Mouse (Mus musculus) kidney, postnatal 36 days (tissue): Measurements from ENCODE around the gene Rmdn2.

Experiments
- DNase-seq, 2 experiments: peaks; one replicate each; pipeline ENCODE4 v3.0.0; 2021 to 2022; ENCODE audit warnings: mixed read lengths in 2 of 2

Gene Rmdn2

GRCm38 (mm10) chr17:79618455-79618854 is 6.8 kb downstream of the Rmdn2 start:
- DNase-seq, result no peak

GRCm38 (mm10) chr17:79618984-79619383 is 7.3 kb downstream of the Rmdn2 start:
- DNase-seq, result no peak

DNA sequence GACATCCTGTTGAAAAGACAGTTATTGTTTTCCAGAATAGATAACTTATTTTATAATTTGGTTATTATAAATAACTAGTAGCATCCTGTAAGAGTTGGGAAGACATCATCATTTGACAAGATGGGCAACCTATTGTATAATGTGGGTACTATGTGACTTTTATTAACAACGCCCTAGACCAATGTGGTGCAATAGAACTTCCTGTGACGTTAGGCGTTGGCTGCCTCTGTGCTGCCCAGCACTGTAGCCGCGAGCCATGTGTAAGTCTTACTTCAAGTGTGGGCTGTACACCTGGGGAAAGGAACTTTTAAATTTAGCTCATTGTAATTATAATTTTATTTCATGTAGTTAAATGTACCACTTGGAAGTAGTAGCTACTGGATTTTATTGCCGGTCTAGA is 10.4 kb downstream of the Rmdn2 start:
- DNase-seq, result no peak

- no peak for DNase-seq
Observed at GRCm38 (mm10) chr17:79622574-79622973, 10.9 kb downstream of the Rmdn2 start.

DNA sequence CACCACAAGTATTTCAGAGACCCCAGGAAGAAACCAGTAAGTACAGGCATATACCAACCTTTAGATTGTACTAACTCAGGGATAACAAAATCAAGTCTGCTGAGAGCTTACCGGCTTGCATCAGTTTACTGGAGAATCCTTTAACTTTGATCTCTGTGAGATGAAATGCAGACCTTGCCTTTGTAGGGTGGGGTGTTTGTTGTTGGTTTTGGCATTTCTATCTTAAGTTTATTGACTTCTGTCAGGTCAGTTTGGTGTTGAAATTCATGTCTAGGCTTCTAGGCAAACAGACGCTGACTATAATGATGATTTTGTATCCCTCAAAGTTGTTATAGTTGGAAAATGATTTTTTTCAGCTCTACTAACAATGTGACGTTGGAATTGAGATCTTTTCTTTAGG is 12.2 kb downstream of the Rmdn2 start:
- DNase-seq, result no peak

DNA sequence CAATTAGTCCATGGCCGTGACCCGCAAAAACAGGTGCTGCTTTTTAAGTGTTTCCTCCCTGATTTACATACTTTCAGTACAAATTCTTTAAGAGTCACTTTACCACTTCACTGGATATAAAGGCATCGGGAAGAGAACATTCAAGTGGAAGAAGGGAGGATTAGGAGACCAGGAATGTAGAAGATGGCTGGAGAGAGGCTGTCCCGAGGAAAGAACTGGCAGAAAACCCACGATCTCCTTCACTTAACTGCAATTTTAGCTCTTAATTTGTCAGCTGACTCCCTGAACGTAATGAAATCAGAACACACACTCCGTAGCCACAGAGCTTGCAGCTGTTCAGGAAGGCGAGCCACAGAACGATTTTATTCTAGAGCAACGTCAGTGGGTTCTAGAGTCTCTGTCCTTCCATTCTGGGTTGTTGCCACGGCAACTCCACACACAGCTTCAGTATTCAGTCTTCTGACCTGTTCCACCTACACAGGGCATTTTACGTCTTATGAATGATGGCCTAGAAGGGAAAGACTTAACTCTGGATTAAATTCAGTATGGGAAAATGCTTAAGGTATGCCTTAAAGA is 14.7 kb downstream of the Rmdn2 start:
- DNase-seq, result no peak

DNA sequence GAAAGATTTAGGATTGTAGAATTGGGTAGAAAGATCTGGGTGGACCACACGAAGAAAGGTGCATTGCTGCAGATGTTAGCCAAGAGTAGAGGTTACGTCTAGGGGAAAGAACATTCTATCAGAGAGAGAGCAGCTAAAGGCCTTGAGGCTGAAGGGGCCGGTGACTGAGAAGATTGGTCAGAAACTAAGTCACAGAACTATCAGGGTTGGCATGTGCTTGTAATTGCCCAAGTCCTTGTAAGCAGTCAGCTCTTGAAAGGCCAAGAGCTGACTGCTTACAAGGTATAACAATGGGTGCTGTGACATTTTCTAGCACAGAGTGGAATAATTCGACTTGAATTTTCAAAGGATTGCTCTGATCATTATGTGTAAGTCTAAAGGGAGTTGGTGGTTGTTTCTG is 38.2 kb downstream of the Rmdn2 start:
- no peak for DNase-seq

DNA sequence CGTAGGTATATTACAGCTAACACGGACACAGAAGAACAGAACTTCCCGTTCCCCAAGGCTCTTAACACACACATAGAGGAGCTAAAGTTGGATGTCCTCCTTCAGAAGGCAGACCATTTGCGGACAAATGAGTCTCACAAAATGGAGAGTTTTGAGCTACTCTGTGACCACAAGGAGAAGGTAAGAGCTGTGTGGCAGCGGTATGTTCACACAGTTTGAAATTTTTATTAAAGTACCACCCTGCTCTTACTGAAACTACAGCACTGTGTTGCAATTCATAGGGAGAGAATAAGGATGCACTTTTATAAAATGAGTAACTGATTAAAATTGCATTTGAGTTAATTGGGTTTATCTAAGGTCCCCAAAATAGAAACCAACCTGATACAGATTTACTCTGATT is 38.6 kb downstream of the Rmdn2 start:
- DNase-seq, result no peak

- DNase-seq, result no peak
Observed at GRCm38 (mm10) chr17:79653171-79653570, 41.5 kb downstream of the Rmdn2 start.

DNA sequence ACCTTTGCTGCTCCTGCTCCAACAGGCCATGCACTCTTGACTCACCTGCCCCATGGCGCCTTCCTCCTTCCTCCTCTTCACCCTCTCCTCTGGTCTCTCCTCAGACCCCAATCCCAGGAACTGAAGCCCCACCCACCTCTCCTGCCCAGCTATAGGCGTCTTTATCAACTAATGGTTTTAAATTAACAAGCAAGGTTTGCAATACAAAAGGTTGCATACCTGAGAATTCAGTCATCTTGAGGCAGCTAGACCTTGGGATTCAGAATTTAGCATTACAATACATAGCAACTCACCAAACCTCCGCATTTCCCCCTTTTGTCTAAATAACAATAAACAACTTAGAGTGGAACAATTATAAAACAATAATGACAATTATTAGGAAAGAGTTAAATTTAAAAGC is 42.5 kb downstream of the Rmdn2 start:
- DNase-seq, result no peak

- peak; percentile 2 to 7 for DNase-seq
Observed at GRCm38 (mm10) chr17:79657785-79658184, 46.1 kb downstream of the Rmdn2 start.

DNA sequence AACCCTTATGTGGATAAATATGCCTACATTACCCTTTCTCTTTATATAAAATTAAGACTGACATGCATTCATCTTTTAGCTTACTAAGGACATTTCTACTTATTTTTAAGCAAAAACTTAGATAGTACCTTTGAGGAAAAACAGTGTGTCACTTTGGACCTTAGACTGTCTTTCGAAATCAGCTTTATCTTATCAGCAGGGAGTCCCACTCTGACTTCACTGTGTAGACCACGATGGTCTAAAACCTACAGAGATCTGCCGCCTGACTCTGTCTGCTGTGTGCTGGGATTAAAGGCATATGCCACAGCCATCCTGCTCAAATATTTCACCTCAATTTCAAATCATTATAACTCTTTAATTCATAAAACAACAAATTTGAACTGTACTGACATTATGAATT is 46.8 kb downstream of the Rmdn2 start:
- DNase-seq, result no peak

GRCm38 (mm10) chr17:79658863-79659262 is 47.2 kb downstream of the Rmdn2 start:
- DNase-seq, result no peak

GRCm38 (mm10) chr17:79661387-79661786 is 49.7 kb downstream of the Rmdn2 start:
- peak; percentile 61 to 84 for DNase-seq

- no peak for DNase-seq
Observed at GRCm38 (mm10) chr17:79661848-79662247, 50.2 kb downstream of the Rmdn2 start.

DNA sequence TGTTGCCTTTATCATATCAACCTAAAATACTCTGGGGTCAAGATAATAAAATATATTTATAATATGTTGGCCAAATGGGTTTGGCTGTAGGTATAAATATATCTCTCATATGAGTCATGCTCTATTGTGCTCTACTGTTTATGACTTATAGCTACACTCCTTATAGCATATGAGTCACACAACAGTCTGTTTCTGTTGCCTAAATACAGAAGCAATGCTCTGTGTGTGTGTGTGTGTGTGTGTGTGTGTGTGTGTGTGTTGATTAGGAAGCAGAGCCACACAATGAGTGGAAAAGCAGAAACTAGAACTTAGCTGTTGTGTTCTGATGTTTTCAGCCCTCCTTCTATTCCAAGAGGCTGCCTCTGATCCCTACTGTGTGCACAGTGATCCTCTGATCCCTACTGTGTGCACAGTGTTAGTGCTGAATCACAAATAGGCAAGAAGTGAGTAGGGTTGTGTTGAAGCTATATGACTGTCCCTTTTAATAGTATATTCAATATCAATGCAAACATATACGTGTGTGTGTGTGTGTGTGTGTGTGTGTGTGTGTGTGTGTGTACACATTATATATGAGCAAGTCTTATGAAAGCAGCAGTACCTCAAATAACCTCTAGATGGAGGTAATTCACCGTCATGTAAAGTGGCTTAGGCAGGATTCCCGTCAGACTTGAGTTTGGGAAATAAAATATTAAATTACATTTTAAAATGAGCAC is 51.9 kb downstream of the Rmdn2 start:
- peak in 1 of 2 experiments; percentile 36 for DNase-seq

DNA sequence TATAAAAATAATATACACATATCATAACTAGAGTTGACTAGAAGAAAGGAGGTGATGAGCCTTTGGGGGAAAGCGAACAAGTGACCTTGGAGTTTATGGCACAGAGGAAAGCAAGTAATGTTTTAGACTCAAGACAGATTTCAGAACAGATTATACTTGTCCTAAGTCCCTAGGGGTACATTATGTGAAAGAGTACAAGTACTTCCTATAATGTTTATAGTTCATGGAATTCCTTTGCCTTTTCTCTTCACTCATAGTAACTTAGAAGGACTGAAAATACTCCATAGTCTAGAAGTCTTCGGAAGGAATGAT is 52.4 kb downstream of the Rmdn2 start:
- DNase-seq, result no peak

DNA sequence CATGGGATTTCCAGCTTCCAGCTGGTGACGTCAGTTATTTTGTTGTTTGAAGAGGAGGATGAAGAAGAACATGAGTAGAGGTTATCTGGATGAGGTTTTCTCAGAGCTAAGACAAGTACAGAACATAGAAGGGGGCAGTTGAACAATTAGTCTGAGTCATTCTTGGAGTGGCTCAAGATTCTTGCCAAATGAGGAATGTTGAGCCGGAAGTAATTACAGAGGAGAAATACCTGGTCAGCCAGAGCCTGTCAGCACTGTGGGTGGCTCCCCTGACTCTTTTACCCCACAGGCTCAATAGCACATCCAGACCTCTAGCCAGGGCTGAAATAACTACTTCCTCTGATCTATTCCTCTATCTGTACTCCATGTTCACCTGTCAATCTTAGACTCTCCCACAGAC is 59.2 kb downstream of the Rmdn2 start:
- no peak for DNase-seq

- DNase-seq, result no peak
Observed at GRCm38 (mm10) chr17:79695106-79695505, 83.4 kb downstream of the Rmdn2 start.

- DNase-seq, result no peak
Observed at GRCm38 (mm10) chr17:79695541-79695940, 83.9 kb downstream of the Rmdn2 start.

DNA sequence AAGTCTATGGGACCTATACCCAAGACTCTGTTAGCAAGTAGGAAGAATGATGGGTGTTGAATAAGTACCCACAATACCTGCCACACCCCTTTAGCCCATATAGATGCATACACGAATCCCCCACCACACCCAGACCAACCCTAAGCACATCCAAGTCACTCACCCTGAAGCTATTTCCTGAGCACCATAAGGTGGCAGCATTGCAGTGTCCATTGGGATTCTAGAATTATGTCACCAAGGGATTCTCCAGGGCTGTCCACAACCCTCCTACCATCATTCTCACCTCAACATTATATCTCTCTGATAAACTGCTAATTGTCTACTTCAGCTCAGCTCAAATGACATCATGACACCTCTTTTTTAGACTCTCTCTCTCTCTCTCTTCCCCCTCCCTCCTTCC is 87.5 kb downstream of the Rmdn2 start:
- DNase-seq, result peak in 1 of 2 experiments; percentile 67

GRCm38 (mm10) chr17:79700871-79701270 is 89.2 kb downstream of the Rmdn2 start:
- no peak for DNase-seq

DNA sequence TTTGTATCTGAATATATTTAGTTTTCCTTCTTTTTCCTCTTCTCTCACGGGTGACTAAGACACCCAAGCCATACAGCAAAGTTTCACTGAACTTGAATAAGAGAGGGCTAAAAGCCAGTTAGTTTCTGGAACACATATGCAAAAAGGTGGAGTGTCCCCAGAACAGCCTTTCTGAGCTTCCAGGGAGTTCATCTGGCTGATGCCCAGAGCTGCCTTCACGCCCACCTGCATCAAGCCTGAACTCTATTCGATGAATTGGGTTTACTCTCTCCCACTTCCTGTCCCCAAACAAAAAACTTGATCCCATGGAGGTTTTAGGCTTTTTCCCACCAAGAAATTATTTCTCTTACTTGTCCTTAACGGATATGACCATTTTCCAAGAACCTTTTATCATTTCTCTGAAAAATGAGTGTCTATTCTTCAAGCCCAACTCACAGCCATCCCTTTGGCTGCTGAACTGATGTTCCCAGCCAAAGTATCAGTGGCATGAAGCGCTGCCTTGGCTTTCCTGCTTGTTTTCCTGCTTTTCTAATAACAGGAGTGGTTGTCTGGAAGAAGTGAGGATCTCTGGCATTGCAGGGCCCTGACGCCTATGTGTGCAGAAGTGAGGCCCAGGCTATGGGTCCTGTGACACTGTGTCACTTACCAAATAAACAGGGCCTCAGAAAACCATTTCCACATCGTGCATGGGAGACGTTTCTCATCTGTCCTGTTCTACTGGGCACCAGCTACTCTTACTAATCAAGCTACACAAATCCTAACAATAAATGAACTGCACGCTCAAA is 94.2 kb downstream of the Rmdn2 start:
- no peak for DNase-seq

- DNase-seq, result no peak
Observed at GRCm38 (mm10) chr17:79708168-79708567, 96.5 kb downstream of the Rmdn2 start.
